ENCODE assay signal across 15 mouse cellular contexts in the genomic region with DNA sequence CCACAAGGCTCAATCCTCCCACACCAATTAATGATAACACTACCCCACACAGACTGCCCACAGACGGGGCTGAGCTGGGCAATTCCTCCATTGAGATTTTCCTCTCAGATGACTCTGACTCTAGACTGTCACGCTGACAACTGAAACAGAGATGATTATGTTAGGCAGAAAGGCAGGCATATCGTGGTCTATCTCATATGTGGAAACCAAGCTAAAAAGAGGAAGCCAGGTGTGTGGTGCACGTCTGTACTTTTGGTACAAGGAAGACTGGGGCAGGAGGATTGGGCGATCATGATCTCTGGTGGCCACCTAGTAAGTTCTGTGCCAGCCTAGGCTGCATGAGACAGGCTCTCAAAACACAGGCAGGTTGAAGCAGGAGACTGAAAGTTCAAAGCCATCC. TPM values are rescaled to one million over a fixed set of nuclear protein-coding genes. Genes with fewer than 3 reads are reported as not detected.
DNase-seq lines count a peak whose midpoint lies in the region; ATAC-seq lines count a peak whose summit lies in the region.
"Had no signal": no experiment of that assay in that cellular context is flagged by ENCODE, and none has a peak within 500 bp of the region (broad histone marks: within the 10 kb centered on the region; RNA-seq: fewer than 3 reads in every experiment).

No protein-coding gene starts in this region.

- H3K4me1 ChIP-seq in heart, embryonic 15.5 days (replicated peaks): peaks cover 80% of the 10 kb centered on the region
- peaks cover 19% of the 10 kb centered on the region for H3K4me1 ChIP-seq in hindbrain, embryonic 10.5 days (replicated peaks)

- 61% methylated on average over 5 of the region's 5 CpGs for WGBS in heart, embryonic 15.5 days
- WGBS in hindbrain, embryonic 10.5 days: 89% methylated on average over 5 of the region's 5 CpGs

- H3K36me3 ChIP-seq in heart, embryonic 15.5 days: no peaks in the 10 kb centered on the region
- H3K36me3 ChIP-seq in hindbrain, embryonic 10.5 days: no peaks in the 10 kb centered on the region

- no peak for ATAC-seq in heart, embryonic 15.5 days (replicated peaks; ENCODE audit: insufficient number of reproducible peaks, insufficient read depth, low FRiP score, low read depth)
- peak; percentile 44 to 48; a peak in 2 of 4 replicates for ATAC-seq in hematopoietic stem cell, adult 5-6 weeks (replicated peaks in 1 of 2; ENCODE audit: insufficient read depth in 1 of 2, low FRiP score in 2 of 2, low TSS enrichment in 1 of 2, low read depth in 1 of 2, poor library complexity in 2 of 2, severe bottlenecking in 2 of 2)
- ATAC-seq: forebrain, postnatal 0 days had no signal

- no peak overlapping the region for H3K9ac ChIP-seq in heart, embryonic 15.5 days
- H3K9ac ChIP-seq: forebrain, postnatal 0 days; hindbrain, embryonic 13.5 days; neural tube, embryonic 15.5 days had no signal

- no peaks in the 10 kb centered on the region for H3K9me3 ChIP-seq in heart, embryonic 15.5 days (replicated peaks)
- no peaks in the 10 kb centered on the region for H3K9me3 ChIP-seq in hindbrain, embryonic 10.5 days
- H3K9me3 ChIP-seq: hindbrain, embryonic 13.5 days; neural tube, embryonic 15.5 days had no signal

- peak overlapping the region; percentile 5; the same call in 1 of the 2 replicates for H3K27ac ChIP-seq in heart, embryonic 15.5 days
- no peak overlapping the region for H3K27ac ChIP-seq in hindbrain, embryonic 10.5 days
- H3K27ac ChIP-seq: hindbrain, embryonic 13.5 days; macrophage; neural tube, embryonic 15.5 days had no signal

- H3K4me3 ChIP-seq in heart, embryonic 15.5 days: no peak overlapping the region
- no peak overlapping the region for H3K4me3 ChIP-seq in hindbrain, embryonic 10.5 days
- H3K4me3 ChIP-seq: hindbrain, embryonic 13.5 days; neural tube, embryonic 15.5 days had no signal

- no peak overlapping the region for H3K4me2 ChIP-seq in heart, embryonic 15.5 days
- H3K4me2 ChIP-seq: hindbrain, embryonic 13.5 days; neural tube, embryonic 15.5 days had no signal

- DNase-seq in heart, postnatal 4 days: no peak
- DNase-seq in thymus, postnatal 0 days (ENCODE audit: low spot score): peak; percentile 33
- DNase-seq in thymus, postnatal 10 days (ENCODE audit: low spot score in 2 of 2): no peak
- DNase-seq in hindbrain, embryonic 10.5 days (ENCODE audit: low spot score): no peak
- no peak for DNase-seq in urinary bladder, postnatal 4 days (ENCODE audit: low spot score in 2 of 2)
- DNase-seq: adrenal gland, adult 8-10 months; forebrain, postnatal 0 days; gastrocnemius, postnatal 25 days; kidney, adult 11 months; lung, adult 18-20 months had no signal

- H3K27me3 ChIP-seq in heart, embryonic 15.5 days: no peaks in the 10 kb centered on the region
- no peaks in the 10 kb centered on the region for H3K27me3 ChIP-seq in hindbrain, embryonic 10.5 days (ENCODE audit: insufficient read depth, poor library complexity, severe bottlenecking)
- H3K27me3 ChIP-seq: hindbrain, embryonic 13.5 days; neural tube, embryonic 15.5 days had no signal

RNA-seq across cellular contexts. Expression of a gene that starts 33.2 kb away (rescaled TPM):
- 21.4 and 28.4 TPM in 2 replicates for polyA plus RNA-seq in heart, embryonic 15.5 days (2015; fragmentation: Nextera tagmentation; extraction: Ambion mirVana)
- total RNA-seq in heart, postnatal 4 days (2021): 10 to 100 TPM; 78.7 to 80.1 TPM
- polyA plus RNA-seq in thymus, postnatal 0 days (2015; fragmentation: Nextera tagmentation; extraction: Ambion mirVana): 20.3 and 20.7 TPM in 2 replicates
- 14.3 and 15.9 TPM in 2 replicates for total RNA-seq in hematopoietic stem cell, adult 5-6 weeks (2017)
- 19.3 and 23.7 TPM in 2 replicates for polyA plus RNA-seq in hindbrain, embryonic 10.5 days (2016; fragmentation: Nextera tagmentation; extraction: Ambion mirVana)
